Mouse (Mus musculus) adrenal gland, postnatal 10 days (tissue): ENCODE results near the gene 1810065E05Rik. TPM values are rescaled to one million over a fixed set of nuclear protein-coding genes. Genes with fewer than 3 reads are reported as not detected.
A peak's percentile ranks its signal among the peaks of the same experiment; 100 is the strongest.

Experiments
- DNase-seq: peaks from one replicate; pipeline ENCODE4 v3.0.0; 2021; ENCODE audit warnings: mixed read lengths
- long read RNA-seq, 2 experiments: library from polyadenylated mRNA; stranded (forward); transcript quantifications; one replicate each; pipeline ENCODE4 v2.0.0; 2021
- total RNA-seq, 2 experiments: library from RNA; stranded (reverse); gene quantifications; 2 replicates each; pipeline ENCODE4 v1.2.3; 2021

1810065E05Rik gene
- total RNA-seq = not detected
- long read RNA-seq, experiment 1 = 0 reads
- long read RNA-seq, experiment 2 = 0 reads

DNA sequence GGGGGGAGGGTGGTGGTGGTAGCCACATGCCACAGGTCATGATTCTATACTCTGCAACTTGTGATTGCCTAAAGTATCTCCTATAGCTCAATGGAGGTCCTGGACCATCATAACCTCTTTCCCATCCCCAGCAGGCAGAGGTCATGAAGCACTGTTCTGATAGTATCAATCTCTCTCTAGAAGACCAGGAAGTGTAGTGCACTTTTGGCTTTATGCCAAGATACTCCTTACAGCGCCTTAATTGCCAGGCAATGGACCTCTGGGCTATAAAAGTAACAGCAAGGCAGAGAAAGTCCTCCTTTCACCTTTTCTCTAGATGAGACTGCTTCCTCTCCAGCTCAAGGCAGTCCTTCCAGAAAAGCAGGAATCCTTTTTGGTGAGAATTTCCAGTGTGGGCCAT is at the start of gene 1810065E05Rik:
1810065E05Rik (plus strand) TSS at position 297 of the 400 bp plus-strand sequence.
- DNase-seq = no peak

DNA sequence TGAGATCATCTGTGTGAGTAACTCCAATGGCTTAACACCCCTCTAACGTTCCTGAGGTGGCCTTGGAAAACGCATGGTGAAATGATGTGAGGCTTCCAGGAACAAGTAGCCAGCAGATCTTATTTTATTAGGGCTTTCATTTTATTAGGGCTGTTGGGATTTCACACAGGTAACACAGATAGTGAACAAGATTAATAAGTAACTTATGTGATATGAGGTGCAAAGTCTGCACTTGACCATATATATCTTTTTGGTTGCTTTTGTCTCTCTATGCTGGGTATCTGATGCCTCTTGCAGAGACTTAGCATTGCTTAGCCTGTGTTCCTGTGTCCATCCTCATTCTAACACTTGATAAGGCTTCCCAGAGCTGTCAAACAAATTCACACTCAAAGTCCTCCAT is 43.6 kb upstream of the 1810065E05Rik start:
- DNase-seq = no peak

DNA sequence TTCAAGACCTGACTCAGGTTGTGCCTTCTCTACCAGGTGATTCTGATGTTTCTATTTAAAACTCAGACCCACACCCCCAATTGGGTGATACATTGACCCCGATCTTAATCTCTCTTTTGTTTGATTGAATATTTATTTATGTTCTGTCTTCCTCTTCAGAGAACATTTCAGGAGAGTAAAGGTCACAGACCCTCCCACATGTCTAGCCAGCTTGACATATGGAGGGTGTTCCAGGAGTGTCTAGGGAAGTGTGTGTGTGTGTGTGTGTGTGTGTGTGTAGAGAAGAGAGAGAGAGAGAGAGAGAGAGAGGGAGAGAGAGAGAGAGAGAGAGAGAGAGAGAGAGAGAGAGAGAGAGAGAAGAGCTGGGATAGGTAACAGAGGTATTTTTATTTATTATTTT is 43.2 kb upstream of the 1810065E05Rik start:
- no peak for DNase-seq

DNA sequence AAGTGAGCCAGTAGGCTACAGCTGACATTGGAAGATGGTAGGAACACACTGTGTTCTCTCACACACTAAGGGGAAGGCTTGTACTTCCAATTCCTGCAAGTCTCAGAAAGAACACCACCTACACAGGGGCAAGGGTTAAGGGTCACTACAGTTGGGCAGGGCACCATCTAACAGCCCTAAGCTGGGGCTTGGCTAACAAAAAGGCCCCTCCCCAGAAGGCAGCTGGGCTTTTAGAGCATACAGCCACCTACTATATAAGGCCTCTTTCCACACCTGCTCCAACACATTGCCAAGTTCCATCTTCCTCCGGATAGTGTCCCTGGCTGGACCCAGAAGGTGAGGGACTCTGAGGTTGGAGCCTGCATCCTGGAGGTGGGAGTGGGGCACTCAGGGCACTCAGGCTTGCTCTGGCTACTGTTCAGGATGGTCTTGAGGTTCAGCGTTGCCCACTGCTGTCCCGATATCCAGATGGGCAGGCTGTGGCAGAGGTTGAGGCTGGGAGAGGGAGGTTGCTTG is 42.1 kb upstream of the 1810065E05Rik start, which contains the start of gene Lypd8:
Lypd8 (plus strand) TSS at position 281 of the 516 bp plus-strand sequence.
- no peak for DNase-seq

DNA sequence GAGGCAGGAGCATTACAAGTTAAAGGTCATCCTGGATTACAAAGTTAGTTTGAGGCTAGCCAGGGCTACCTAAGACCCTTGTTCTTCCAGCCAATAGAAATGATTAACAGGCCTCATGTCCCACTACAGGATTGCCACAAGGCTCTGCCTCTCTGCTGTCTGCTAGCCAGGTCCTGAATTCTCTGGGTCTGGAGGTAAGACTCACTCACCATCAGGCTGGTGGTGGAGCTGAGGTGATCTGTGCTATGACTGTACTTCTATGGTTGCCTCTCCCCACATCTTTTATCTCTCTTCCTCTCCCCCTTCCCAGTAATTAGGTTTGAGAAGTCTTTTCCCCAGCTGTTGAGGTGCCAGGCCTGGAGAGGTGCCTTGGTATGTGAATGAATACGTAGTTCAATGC is 41.4 kb upstream of the 1810065E05Rik start:
- no peak for DNase-seq

DNA sequence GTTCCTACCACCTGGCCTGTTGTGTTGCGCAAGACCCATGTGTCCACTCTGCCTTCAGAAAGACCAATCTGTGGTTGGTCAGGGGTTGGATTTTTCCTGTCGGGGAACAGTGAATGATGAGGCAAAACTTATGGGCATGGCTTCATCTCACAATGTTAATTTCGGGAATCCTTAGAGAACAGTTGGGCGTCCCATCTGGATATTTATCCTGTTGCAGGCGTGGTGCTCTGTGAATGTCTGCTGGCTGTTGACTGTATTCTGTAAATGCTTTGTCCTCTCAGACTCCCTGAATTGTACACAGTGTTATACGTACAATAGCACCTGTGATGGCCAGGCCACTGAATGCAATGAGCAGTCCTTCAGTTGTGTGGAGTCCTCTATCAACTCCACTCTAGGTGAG is 38.4 kb upstream of the 1810065E05Rik start:
- DNase-seq = no peak

DNA sequence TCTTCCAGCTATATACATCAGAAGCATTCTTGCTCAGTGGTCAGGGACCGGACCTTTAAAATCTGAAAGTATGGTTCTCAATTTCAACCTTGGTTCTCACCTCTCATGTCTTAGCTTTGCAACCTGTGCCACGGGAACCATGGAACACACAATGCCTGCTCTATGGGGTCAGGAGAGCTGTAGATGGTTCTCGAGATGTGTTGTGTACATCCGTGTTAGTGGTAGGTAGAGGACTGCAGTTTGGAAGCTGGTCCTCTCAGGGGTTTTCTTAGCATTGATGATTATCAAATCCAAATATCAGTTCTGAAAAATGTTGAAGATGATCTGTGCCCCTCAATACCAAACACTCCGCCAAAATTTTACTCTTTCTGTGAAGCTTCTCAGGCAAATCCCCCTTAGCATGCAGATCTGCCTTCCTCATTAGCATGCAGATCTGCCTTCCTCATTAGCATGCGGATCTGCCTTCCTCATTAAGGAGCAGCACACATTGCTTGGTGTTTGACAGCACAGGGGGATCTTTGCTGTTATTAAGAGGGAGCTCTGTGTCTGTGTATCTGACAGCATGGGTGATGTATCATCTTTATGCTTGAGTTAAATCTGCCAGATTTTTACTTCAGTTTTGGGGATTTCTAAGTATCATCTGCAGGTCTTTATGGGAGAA is 20.8 kb upstream of the 1810065E05Rik start:
- DNase-seq = no peak

DNA sequence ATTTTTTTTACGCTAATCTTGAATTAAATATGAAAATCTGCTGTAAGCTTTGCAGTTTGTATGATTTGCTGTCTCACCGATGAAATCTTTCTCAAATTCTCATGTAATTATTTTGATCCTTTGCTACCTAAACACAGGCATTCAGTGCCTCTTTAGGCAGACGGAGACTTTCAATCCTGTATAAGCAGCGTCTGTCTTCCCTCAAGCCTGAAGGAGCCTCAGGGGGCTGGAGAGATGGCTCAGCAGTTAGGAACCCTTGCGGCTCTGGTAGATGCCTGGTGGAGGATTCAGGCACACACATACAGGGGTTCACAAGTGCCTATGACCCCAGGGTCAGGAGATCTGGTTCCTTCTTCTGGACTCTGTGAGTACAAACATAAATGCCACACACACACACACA is 20.3 kb upstream of the 1810065E05Rik start:
- no peak for DNase-seq

DNA sequence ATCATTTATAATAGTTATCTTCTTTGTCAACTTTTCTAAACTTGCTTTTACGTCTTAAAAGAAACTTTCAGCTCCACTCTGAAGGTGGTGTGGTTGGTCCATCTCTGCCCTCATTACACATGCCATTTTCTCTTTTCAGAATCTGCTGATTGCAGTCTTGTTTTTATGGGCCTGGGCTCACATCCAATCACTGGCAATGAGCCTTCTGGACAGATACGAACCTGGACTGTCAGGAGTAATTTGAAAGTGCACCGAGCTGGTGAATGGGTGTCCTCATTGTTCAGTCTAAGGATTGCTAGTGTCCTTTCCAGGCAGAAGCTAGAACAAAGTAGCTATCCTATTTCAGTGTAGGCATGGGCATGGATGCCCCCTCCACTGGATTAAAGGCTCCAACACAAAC is 12.8 kb upstream of the 1810065E05Rik start:
- peak; percentile 6 for DNase-seq

DNA sequence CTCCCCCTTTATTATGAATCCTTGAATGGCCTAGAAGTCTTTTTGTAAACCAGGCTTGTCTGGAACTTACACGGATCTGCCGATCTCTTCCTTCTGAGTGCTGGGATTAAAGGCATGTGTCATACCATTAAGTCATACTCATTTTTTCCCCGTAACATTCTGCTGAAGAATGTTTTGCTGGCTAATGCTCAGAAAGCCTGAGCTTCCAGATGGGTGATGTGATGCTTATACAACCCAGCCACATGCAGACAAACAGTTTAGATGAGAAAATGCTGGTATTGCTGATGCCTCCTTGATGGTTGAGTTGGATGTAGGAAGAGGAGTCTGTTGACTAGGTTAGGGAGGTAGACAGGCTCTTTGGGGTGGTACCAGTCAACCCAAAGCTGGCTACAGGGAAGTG is 2.6 kb upstream of the 1810065E05Rik start:
- DNase-seq = no peak

DNA sequence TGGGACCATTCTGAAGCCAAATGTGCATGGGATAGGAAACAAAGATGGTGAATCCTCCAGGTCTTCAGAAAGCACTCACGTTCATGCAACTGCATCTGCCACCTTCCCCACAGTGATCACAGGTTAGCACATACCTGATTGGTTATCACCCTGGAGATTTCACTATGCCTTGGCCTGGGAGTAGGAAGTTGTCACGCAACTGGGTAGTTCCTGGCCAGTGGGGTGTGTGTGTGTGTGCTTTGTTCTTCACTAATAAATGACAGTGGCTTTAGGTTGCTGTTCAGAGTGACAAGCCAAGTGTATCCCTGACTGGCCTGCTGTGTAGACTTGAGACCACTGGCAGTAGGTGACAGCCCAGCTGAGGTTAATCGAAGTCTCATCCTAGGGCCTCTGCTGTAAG is 11.3 kb downstream of the 1810065E05Rik start, which contains the start of gene Gm12253:
Gm12253 (plus strand) TSS at position 301 of the 400 bp plus-strand sequence.
- no peak for DNase-seq

DNA sequence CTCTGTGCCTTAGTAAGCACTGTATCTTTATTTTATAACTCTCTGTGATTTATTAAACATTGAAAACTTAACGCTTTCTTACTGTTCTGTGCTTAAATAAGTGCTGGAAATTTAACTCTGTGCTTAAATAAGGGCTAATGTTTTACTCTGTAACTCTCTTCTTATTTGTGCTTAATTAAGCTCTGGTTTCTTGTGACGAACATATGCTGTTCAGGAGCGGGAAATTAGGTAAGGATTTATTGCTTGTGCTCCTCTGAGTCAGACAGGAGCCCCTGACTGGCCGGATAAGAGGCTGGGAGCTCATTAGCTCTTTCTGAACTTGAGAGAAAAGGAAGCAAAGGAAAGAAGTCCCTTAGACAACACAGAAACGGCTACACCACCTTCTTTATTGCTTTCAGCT is 17.0 kb downstream of the 1810065E05Rik start:
- DNase-seq = no peak

DNA sequence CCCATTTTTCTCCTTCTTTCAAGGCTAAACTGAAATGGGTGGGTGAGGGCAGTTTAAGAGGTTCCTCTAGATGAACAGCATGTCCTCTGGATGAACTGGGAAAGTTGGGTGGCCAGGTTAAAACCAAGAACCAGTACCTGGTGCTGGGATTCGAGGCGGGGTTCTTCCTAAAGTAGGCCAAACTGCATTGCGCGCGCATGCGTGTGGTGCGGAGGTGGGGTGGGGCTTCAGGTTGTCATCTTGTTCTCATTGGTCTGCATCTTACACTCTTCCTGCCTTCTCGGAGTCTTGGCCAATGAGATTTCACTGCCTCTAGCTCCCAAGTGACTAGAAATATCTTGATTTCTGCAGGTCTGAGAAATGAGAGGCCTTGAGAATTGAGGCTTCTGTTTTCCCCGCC is 31.8 kb downstream of the 1810065E05Rik start, which contains the start of gene Lypd9:
Lypd9 (minus strand) TSS at position 165 of the 400 bp plus-strand sequence.
- DNase-seq = no peak

DNA sequence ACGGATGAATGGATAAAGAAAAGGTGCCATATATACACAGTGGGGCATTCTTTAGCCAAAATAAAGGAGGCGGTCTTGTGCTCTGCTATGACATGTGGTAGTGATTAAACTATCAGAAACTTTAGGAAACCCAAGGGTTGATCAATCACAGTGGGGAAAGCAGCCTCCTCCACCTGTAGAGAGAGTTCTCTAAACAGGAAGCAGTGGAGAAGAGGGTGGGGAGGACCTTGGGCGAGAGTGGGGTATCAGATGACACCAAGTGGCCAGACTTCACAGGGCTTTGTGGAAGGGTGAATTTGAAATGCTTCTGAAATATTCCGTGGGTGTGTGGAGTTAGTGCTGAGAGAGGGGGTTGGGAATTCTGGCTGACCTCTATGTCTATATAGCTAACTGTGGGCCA is 32.7 kb downstream of the 1810065E05Rik start:
- DNase-seq = no peak

DNA sequence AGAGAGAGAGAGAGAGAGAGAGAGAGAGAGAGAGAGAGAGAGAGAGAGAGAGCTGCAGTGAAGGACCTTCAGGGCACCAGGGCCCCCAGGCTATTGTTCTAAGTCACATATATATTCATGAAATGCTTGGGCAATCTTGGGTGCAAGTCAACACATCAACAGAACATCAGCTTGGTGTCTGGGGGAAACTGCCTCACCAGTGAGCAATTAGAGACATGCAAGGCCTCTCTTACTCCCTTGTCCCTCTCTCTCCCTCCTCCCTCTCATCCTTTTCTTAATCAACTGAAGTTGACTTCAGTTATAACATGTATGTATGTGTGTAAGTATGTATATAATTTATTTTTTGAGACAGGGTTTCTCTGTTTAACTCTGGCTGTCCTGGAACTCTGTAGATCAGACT is 41.3 kb downstream of the 1810065E05Rik start, which contains the start of gene Olfr30:
Olfr30 (minus strand) TSS at position 101 of the 400 bp plus-strand sequence.
- no peak for DNase-seq

Other genes with a start within 250 kb of the 1810065E05Rik start
- gene Mrpl22, start 249.4 kb upstream of the 1810065E05Rik start, total RNA-seq = 10 to 100 TPM; 68.8 to 70.9 TPM
- gene Igtp, start 221.6 kb upstream of the 1810065E05Rik start, total RNA-seq = 1 to 10 TPM; 7.7 to 8.4 TPM
- gene Irgm2, start 221.5 kb upstream of the 1810065E05Rik start, total RNA-seq = 1 to 10 TPM; 8.8 to 9.8 TPM
- gene 4930438A08Rik, start 146.3 kb upstream of the 1810065E05Rik start, total RNA-seq = under 1 TPM; 0.21 to 0.36 TPM
- gene Zfp692, start 114.0 kb upstream of the 1810065E05Rik start, total RNA-seq = 10 to 100 TPM in 1 of 2 experiments, 1 to 10 TPM in 1; 6.9 to 13.1 TPM
- 10 to 100 TPM; 50.9 to 60.2 TPM for gene Zfp672, start 90.8 kb upstream of the 1810065E05Rik start, total RNA-seq
- gene Sh3bp5l, start 90.4 kb upstream of the 1810065E05Rik start, total RNA-seq = 10 to 100 TPM; 36.6 to 46.1 TPM
- gene Lypd8, start 42.1 kb upstream of the 1810065E05Rik start, total RNA-seq = not detected
- not detected for gene Gm12253, start 11.4 kb downstream of the 1810065E05Rik start, total RNA-seq
- not detected for gene Lypd9, start 31.8 kb downstream of the 1810065E05Rik start, total RNA-seq
- gene Olfr30, start 41.2 kb downstream of the 1810065E05Rik start, total RNA-seq = not detected
- not detected for gene Olfr332, start 71.4 kb downstream of the 1810065E05Rik start, total RNA-seq
- gene Olfr331, start 81.5 kb downstream of the 1810065E05Rik start, total RNA-seq = not detected
- not detected for gene Olfr330, start 113.7 kb downstream of the 1810065E05Rik start, total RNA-seq
- gene Olfr329-ps, start 125.3 kb downstream of the 1810065E05Rik start, total RNA-seq = not detected
- not detected for gene Olfr328, start 134.5 kb downstream of the 1810065E05Rik start, total RNA-seq
- not detected for gene Olfr224, start 149.4 kb downstream of the 1810065E05Rik start, total RNA-seq
- not detected for gene Olfr325, start 156.6 kb downstream of the 1810065E05Rik start, total RNA-seq
- not detected for gene Olfr324, start 174.0 kb downstream of the 1810065E05Rik start, total RNA-seq
- gene 2210407C18Rik, start 195.0 kb downstream of the 1810065E05Rik start, total RNA-seq = not detected
- not detected for gene Olfr323, start 209.4 kb downstream of the 1810065E05Rik start, total RNA-seq
- gene Trim58, start 219.4 kb downstream of the 1810065E05Rik start, total RNA-seq = under 1 TPM; 0.36 to 1.00 TPM
- not detected for gene Olfr322, start 237.7 kb downstream of the 1810065E05Rik start, total RNA-seq